Mouse (Mus musculus) mouse trophoblast stem cell (cell line): ENCODE data around the gene Dhx58.
"Not testable (repeated sequence)": the region's sequence is repeated elsewhere in the genome, so short reads cannot be mapped to it uniquely, and the experiment has no call there.

Experiments used
- in situ Hi-C, 2 experiments: fragments of 300-500 bp; cut with MseI, MboI; formaldehyde crosslinking; loops; 2 replicates in 1 of 2; 3 replicates in 1 of 2; pipeline ENCODE4 v1.15.1; 2025

The Dhx58 gene

DNA sequence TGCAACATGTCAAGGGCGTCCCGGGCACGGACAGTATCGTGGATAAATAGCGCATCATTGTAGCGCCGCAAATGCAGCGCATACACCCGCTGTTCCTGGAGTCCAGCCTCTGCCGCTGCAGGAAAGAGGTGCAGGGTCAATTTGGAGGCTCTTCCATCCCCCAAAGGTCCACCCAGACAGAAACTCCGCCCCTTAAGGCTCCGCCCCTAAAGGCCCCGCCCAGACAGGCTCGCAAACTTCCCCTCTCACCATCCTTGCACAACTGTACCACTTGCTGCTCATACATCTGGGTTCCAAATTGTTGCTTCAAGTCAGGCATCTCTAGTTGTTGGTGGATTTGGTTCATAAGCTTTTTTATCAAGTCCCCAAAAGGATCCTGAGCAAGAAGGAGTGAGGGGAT, 2.8 kb downstream of the Dhx58 start:
- in situ Hi-C loops, result no loop called here

DNA sequence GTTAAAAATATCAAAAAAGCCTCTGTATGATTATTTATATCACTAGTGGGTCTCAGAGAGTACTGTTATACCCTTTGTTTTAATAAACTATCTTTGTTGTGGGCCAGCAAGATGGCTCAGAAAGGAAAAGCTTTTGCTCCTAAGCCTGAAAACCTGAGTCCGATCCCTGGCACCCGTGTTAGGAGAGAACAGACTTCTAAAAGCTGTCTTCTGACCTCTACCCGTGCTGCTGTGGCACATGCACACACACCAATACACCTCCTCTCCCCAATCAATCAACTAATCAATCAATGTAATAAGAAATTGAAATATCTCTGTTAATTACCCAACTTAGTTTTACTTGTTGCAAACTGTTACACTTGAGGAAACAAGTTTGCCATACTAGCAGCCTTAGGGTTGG, 3.4 kb downstream of the Dhx58 start:
- in situ Hi-C loops, result no loop called here

DNA sequence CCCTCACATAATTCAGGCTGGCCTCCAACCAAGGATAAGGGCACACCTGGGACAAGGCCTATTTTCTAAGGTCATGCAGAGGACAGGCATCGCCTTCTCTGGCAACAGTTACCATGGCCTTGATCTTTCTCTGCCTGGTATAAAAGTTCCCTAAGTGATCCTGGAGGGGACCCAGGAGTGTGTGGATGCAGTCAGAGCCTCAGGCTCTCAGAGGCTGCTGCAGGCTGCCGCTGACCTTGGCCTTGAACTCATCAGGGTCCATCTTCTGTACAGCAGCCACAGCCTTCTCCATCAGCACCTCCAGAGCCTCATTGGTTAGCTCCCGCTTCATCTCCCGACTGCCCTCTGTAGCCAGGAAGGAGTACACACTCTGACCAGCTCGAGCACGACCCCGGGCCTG, 6.2 kb downstream of the Dhx58 start:
- in situ Hi-C loops, result loop anchor here (5.0 kb wide), 1 partner anchor 66 kb away; no protein-coding TSS in a partner anchor

DNA sequence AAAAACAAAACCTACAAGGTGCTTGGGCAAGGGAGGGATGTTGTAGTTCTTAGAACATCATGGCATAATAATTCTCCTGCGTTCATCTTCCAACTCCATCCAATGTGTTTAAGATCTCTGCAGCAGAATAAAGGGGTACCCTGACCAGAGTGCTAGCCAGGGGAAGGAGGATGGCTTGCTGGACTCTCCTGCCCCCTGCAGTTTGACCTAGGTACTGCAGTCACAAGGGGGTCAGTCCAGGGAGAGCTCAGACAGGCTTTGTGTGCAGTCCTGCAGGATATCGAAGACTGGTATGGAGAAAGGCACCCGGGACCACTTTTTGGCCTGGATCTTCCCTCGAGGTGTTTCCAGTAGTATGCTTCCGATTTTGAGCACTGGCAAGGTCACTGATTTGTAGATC, 9.1 kb downstream of the Dhx58 start:
- in situ Hi-C loops, result loop anchor here (5.0 kb wide), 1 partner anchor 63 kb away; no protein-coding TSS in a partner anchor

DNA sequence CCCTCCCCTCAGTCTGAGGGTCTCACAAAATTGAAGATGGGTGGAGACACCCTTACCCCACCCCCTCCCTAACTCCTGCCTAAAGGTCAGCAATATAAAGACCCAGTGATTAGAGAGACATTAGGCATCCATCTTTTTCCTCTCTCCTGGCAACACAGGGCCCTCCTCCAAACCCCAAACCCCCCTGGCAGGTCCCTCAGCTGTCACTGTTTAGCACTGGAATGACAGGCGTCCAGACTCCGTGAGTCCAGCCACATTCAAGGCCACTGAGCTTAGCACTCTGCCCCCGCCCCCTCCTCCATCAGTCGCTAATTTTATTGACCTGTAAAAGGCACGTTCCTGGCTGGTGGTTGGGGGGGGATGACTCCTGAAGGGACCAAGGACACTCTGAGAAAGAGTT, 10.9 kb downstream of the Dhx58 start:
- in situ Hi-C loops, result no loop called here

DNA sequence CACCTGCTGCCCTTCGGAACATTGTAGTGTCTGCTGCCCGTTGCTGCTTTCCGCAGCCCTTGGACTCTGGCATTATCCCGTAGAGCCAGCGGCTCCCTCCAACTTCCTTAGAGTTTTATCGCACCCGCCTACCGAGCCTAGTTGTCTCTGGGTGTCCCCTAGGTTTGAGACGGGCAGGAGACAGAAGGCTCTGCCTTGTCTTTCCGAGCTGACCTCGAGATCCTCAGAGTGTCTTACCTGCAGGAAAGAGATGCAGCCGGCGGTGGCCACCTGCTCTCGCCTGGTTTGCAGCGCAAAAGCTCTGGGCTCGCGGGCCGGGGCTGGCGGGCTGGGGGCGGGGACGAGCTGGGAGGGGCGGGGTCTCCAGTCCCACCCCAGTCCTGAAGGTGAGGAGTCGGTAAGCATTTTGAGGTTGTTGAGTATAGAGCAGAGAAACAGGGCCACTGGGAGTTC, 11.9 kb downstream of the Dhx58 start, which contains the start of gene Zfp385c:
Gene Zfp385c (minus strand): TSS at position 292 of the 453 bp plus-strand sequence.
- in situ Hi-C loops, result no loop called here

DNA sequence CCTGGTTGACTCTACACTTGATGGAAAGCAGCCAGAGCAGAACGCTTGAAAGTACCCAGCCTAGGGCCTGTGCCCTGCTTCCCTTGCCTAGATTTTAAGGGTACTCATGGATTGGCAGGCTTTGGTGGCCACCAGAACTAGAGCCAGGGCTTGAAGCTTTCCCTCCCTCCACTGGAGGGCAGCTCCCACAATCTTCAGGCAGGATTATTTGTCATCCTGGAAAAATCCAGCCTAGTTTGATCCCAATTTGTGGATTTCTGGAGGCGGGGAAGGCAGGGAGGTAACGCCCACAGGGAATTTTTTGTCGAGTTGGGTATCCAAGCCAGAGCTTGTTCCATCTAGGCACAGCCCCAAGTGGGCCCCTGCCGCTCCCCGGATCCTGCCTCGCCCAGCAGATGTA, 13.7 kb downstream of the Dhx58 start:
- in situ Hi-C loops, result no loop called here

DNA sequence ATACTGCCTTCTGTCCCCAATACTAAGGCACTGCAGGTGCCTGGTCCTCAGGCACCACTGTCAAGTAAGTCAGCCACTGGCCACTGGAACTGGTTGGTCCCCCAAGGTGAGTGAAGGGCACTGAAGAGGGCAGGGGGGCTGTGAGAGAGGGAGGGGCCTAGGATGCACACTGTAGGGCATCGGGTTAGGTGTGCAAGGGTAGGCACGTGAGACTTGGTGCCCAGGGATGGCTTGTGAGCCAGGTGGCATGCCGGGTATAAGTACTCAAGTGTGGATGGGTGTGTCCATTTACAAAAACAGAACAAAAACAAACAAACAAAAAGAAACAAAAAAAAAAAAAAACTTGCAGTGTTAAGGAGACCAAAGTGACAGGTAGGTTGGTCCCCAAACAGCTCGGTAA, 15.6 kb downstream of the Dhx58 start:
- in situ Hi-C loops, result no loop called here

DNA sequence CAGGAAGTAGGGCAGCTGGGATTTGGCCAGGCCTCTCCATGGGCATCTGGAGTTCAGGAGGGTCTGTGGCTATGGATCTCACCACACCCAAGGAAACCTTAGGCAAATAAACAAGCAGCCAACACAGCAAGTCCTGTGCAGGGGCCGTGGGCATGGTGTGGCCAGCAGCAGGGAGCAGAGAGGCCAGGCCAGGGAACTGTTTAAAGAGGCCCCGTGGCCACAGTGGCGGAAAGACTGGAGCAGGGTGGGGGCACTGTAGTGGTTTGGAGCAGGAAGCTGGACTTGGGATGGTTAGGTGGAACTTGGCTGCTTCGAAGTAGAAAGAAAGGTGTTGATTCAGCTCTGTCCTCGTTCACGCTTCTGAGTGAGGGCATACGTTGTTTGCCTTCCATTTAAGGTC, 16.8 kb downstream of the Dhx58 start:
- in situ Hi-C loops, result no loop called here

DNA sequence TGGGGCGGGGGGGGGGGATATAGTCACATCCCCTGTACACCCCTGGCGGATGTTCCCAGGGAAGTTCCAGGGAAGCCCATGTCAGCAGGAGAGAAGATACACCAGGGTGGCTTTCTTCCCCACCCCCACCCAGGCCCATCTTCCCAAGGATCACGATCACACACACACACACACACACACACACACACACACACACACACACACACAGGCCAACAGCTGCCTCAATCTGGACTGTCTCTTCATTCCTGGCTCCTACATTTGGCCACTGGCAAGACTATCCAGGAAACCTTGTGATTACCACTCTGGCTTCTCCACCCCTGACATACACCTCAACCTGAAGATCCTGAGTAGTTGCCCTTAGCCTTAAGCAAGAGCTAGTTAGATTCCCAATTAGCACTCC, 18.7 kb downstream of the Dhx58 start:
- in situ Hi-C loops, result no loop called here

DNA sequence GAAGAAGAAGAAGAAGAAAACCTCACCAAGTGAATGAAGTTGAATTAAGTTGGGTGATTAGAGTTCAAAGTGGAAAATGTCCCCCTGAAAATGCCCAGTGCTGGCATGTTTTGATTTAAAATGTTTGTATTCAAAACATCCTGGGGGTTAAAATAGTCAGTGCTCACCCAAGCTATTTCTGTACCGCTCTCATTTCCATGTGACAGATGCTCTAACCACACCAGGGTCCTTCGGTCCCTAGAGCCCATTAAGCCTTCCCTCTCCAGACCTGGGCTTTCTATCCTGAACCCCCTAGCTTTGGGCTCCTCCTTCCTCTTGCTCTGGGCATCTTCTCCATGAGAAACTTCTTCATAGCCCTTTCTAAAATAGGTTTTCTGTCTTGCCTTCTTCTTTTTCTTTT, 20.0 kb downstream of the Dhx58 start:
- in situ Hi-C loops, result no loop called here

DNA sequence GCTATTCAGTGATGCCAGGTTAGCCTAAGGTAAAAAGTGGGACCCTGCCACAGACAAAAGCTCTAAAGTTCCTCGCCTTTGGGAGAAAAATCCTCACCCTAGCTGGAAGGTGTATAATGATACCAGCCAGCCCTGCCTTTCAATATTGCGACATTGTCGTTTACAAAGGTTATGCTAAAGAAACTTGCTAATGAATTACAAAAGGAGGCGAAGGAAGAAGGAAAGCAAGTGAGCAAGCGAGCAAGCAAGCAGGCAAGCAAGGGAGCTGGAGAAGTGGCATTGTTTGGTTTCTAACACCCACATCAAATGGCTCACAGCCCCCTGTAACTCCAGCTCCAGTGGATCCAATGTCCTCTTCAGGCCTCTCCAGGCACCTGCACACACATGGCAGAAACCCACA, 21.5 kb downstream of the Dhx58 start:
- in situ Hi-C loops, result no loop called here

DNA sequence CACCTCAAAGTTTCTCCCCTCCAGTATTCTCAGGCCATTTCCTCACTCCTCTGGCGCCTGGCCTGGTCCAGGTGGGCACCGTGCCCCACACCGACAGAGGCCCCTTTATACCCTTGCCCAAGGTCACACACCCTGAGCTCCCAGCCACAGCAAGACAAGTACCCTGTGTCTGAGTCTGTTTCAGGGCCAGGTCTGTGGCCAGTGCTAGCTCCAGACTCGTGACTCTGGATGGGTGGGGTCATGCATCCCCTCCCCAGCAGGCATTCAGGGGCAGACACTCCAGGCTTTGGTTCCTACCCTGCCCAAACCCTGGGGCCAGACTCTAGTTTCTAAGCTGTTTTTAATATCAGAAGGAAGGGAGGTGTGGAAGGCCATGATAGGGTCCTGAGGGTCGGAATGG, 22.2 kb downstream of the Dhx58 start:
- in situ Hi-C loops, result no loop called here

DNA sequence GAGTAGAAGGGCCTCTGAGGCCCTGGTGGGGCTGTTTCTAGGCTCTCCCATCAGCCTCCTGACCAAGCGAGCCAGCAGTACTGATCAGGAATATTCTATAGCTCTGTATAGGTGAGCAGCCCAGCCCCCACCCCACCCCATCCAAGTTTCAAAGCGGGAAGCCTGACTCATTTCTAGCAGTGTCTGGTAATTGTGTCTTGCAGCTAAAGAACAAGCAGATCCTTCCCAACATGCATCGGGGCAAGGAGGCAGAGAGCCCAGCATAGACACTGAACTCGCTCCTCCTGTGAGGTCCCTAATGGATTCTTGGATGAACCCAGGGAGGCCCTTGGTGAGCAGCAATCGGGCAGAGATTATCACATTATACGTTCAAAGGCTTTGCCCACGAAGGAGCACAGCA, 26.3 kb downstream of the Dhx58 start:
- in situ Hi-C loops, result no loop called here

DNA sequence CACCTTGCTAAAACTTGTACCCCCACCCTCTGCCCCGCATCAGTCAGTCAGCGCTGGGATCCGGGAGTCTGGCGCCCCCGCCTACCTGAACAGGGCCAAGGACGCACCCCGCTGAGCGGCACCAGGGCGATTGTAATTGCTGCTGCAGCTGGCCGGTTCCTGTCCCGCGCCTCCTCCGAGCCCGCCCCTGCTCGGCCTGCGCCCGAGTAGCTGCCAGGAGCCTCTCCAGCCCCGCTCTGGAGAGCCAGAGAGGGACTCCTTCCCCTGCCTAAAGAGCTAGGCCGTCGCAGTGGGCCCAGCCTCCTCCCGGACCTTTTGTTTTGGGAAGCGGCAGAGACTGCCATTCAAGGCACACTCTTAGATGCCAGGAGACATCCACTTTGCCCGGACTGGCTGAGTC, 30.9 kb downstream of the Dhx58 start:
- in situ Hi-C loops, result no loop called here

DNA sequence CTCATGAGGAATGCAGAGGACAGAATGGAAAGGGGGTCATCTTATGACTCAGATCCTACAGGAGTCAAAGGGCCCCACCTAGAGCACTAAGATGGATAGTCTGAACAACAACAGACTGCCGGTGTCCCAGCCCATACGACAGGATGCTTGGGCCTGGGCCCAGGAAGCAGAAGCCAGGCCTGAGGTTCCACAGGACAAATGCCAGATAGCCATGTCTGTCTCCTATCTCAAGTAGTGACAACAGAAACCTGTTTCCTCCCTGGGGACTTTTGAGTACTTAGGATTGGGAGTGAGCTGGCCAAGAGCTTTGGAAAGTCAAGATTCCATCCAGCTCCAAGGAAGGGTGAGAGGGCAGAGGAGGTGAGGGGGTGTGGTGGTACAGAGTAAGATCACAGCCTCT, 32.1 kb downstream of the Dhx58 start:
- in situ Hi-C loops, result no loop called here

DNA sequence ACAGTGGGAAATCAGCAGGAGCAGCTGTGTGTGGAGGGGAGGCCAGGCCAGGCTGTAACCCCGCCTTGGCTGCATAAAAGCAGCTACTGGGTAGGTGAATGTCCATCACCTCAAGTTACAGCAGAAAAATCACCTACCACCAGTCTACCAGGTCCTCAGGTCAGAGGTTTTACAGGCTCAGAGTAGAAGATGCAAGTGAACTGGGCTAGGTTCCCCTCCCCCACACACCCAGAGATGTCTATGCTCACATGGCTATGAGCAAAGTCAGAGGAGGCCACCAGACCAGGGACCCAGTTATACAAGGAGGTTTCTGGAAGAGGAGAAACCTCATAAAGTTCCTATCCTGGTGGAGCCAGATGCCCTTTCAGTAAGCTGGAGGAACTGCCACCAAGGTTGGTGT, 33.0 kb downstream of the Dhx58 start:
- in situ Hi-C loops, result no loop called here

DNA sequence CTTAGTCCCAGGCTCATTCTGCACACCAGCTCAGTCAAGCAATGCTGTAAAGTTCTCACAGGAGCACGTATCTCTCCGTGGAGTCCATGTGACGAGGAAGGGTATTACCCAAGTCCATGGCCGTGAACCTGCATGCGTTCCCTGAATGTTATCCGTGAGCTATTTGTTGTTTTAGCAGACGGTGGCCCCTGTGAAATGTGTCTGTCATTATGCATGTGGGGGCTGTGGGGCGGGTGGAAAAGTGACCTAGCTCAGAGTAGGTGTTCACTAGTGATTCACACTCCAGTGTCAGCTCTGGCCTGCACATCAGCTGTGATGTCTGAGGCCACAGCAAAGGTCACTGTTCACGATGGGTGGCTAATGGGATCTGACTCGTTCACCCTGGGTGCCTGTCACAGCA, 44.3 kb downstream of the Dhx58 start:
- in situ Hi-C loops, result no loop called here

DNA sequence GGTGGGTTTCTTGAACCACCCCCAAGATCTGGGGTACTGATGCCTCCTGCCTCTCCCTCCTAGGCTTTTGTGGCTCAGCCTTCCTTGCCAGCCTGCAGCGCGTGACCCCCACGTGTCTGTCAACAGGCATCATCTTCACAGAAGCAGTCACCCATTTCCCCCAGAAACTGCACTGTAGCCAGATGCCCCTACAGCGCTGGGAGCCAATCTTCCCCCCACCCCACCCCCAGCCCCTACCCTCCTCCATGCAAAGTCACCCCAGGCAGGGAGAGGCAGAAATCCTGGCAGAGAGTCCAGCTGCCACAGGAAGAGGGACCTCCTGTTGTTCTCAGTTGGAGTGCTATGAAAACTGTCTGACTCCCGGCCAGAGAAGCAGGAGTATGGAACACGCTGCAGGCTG, 47.6 kb downstream of the Dhx58 start:
- in situ Hi-C loops, result no loop called here

DNA sequence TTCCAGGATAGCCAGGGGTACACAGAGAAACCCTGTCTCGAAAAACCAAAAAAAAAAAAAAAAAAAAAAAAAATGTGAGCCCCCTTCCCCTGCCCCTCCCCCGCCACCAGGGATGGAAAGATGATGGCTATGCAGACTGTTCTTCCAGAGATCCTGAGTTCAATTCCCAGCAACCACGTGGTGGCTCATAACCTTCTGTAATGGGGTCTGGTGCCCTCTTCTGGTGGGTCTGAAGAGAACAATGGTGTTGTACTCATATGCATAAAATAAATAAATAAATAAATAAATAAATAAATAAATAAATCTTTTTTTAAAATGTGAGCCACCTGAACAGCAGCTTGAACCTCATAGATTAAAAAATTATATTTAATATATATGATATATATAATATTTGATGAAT, 48.5 kb downstream of the Dhx58 start:
- in situ Hi-C loops, result not testable (repeated sequence)

DNA sequence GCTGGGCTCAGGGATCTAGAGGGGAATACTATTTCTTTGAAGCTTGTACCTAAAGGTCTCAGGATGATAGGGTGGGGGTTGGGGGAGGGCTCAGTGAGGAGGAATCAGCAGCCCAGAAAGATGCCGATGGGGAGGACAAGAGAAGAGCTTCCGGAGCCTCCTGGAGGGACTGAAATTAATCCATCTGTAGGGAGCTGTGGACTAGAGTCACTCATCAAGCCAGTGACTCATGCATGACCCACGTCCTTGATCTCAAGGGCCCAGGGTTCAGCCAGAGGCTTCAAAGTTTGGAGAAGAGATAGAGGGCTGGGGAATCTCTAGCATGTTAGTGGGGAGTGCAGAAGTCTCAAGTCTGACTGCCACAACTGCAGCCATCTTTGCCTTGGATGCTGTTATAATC, 52.3 kb downstream of the Dhx58 start:
- in situ Hi-C loops, result no loop called here

DNA sequence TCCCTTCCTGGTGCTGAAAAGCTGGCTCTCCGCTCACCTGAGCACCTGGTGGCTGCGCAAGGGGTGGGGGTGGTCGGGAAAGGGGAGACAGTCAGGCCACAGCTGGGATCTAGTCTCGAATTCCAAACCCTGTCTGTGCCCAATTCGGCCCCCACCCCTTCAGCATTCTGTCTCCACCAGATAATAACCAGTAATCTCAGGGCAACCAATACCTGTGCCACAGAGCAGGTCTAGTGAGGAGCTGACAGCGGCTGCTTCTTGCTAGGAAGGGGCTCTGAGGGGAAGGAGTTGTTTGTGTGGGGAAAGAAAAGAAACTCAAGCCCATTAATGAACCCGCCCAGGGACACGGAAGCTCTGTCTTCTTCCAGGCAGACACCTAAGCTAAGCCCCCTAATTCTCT, 52.9 kb downstream of the Dhx58 start:
- in situ Hi-C loops, result no loop called here

DNA sequence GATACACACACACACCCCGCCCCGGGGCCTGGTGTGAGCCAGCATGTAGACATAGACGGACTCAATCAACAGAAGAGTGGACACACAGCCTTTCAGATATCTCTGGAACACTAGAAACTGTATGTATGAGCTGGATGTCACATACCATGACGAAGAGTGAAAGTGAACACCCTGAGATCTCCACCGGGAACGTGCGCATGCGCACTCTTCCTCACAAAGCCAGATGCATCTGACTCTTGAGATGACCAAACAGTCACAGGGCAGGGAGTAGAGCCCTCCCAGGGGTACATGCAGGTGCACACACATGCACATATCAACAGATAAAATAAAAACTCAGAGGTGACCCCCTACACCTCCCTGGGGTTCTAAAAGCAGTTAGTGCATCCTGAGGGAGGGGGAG, 55.7 kb downstream of the Dhx58 start:
- in situ Hi-C loops, result no loop called here

DNA sequence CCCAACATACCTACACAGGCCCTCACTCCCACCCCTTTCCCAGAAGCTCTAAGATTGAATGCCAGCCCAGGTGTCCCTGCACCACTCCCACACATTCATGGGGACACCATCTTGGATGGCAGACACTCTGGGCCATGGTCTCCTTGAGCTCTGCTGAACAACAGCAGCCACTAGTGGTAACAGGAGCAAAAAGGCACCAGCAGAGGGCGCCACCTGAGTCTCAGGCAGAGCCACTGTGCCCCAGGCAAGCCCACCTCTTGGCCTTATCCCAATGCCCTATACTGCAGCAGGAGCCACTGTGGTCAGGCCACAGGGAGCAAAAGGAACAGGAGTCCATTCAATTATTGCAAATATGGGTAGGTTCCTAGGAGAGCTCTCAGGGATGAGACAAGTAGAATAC, 57.8 kb downstream of the Dhx58 start:
- in situ Hi-C loops, result no loop called here
